Mouse (Mus musculus): ENCODE measurements at regions not wholly inside any gene's neighbourhood (a gene's known extent, or its start where the extent isn't known, plus 50 kb on each side); places are given as distances from the start of the nearest gene placed in this dataset.

- no peak for TF ChIP-seq GATA1 (IDR thresholded peaks at IDR 0.05; ENCODE audit: borderline replicate concordance, low read length)
- no peak for TF ChIP-seq FLI1 (IDR thresholded peaks at IDR 0.05; ENCODE audit: low read length)
These were observed 788.0 kb upstream of the Car8 start for GRCm38 (mm10) chr4:9026841-9027240.

Data from megakaryocyte, embryonic 14.5 days (primary cell).